Mouse (Mus musculus) forebrain, embryonic 11.5 days (tissue): Measurements from ENCODE around the gene Slc3a2. TPM values are rescaled to one million over a fixed set of nuclear protein-coding genes. Genes with fewer than 3 reads are reported as not detected.

Source experiments
- ATAC-seq: fragments of 200-750 bp; cut with Nextera tagmentation; replicated peaks from 2 replicates; pipeline ENCODE4 v1.8.0; 2017; ENCODE audit warnings: moderate TSS enrichment; ENCODE audit not compliant: low FRiP score
- DNase-seq: peaks from one replicate; pipeline ENCODE4 v3.0.0-alpha.2; 2017; ENCODE audit warnings: low spot score
- H3K27ac ChIP-seq: fragments of 300-500 bp; sonication (generic); 2 replicates; pipeline ENCODE4 v1.5.1; 2014; ENCODE audit warnings: low read depth, low read length
- H3K27me3 ChIP-seq: fragments of 300-500 bp; sonication (generic); 2 replicates; pipeline ENCODE4 v1.6.1; 2014; ENCODE audit warnings: mild to moderate bottlenecking, low read length, mixed read lengths; ENCODE audit not compliant: control insufficient read depth, insufficient read depth
- H3K36me3 ChIP-seq: fragments of 300-500 bp; sonication (generic); 2 replicates; pipeline ENCODE4 v1.6.1; 2014; ENCODE audit warnings: mild to moderate bottlenecking, low read length, moderate library complexity, mixed read lengths; ENCODE audit not compliant: control insufficient read depth, insufficient read depth
- H3K4me1 ChIP-seq: fragments of 300-500 bp; sonication (generic); replicated peaks from 2 replicates; pipeline ENCODE4 v1.6.1; 2014; ENCODE audit warnings: low read length, mixed read lengths; ENCODE audit not compliant: control insufficient read depth, insufficient read depth
- H3K4me2 ChIP-seq: fragments of 300-500 bp; sonication (generic); 2 replicates; pipeline ENCODE4 v1.6.1; 2014; ENCODE audit warnings: low read depth, mild to moderate bottlenecking, low read length, moderate library complexity, mixed read lengths; ENCODE audit not compliant: severe bottlenecking
- H3K4me3 ChIP-seq: fragments of 300-500 bp; sonication (generic); 2 replicates; pipeline ENCODE4 v1.5.1; 2014; ENCODE audit warnings: low read depth, low read length
- H3K9ac ChIP-seq: fragments of 300-500 bp; sonication (generic); 2 replicates; pipeline ENCODE4 v1.6.1; 2014; ENCODE audit warnings: low read length
- H3K9me3 ChIP-seq: fragments of 300-500 bp; sonication (generic); 2 replicates; pipeline ENCODE4 v1.6.1; 2016; ENCODE audit warnings: low read length, mixed read lengths; ENCODE audit not compliant: control insufficient read depth
- WGBS: fragments of 180-500 bp; shearing (Covaris S2); extraction: QIAGEN DNeasy Blood & Tissue Kit; methylation state at CpG from one replicate; pipeline ENCODE4 v1.1.7; 2014; 5-methylcytosine and 5-hydroxymethylcytosine counted together
- polyA plus RNA-seq: library from polyadenylated mRNA; unstranded; fragments of >200 nt; fragmentation: Nextera tagmentation; extraction: Ambion mirVana; gene quantifications from 2 replicates; pipeline ENCODE4 v1.2.1, GENCODE M21; 2014

The Slc3a2 gene
- polyA plus RNA-seq, 1 experiment from 2014 or later = 132 TPM

DNA sequence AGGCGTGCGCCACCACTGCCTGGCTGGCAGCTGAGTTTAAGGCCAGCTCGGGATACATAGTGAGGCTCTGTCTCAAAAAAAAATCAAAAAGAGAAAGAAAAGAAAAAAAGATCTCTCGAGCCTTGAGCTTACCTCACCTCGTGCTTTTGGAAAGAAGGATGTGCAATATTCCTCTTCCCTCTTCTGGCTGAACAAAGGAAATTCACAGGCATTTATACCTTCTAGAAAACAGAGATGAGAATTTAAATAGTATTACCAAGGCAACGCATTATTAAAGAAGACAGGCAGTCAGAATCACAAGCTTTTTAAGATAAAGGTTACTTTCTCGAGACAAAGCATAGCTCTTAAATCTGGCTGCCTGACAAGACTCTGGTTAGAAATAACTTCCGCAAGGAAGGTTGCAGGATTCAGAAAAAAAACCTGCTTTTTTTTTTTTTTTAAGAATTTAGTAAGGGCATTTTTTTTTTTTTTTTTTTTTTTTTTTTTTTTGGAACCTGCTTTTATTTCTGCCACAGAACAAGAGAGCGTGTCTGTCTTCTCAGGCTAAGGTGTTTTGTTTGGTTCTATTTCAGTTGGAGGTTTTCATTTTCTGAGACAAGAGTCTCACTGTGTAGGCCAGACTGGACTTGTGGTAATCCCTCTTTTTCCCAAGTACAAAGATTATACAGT lies 31.2 kb downstream of the Slc3a2 start:
- no peaks in the 10 kb centered on the region for H3K27me3 ChIP-seq
- no peaks in the 10 kb centered on the region for H3K9me3 ChIP-seq
- no peak overlapping the region for H3K4me2 ChIP-seq
- no peak overlapping the region for H3K4me3 ChIP-seq
- no peaks in the 10 kb centered on the region for H3K4me1 ChIP-seq
- ATAC-seq = no peak
- no peak for DNase-seq
- no peak overlapping the region for H3K27ac ChIP-seq
- H3K9ac ChIP-seq = no peak overlapping the region
- H3K36me3 ChIP-seq = no peaks in the 10 kb centered on the region
- whole genome bisulfite sequencing = 62% methylated on average over 9 of the region's 9 CpGs

DNA sequence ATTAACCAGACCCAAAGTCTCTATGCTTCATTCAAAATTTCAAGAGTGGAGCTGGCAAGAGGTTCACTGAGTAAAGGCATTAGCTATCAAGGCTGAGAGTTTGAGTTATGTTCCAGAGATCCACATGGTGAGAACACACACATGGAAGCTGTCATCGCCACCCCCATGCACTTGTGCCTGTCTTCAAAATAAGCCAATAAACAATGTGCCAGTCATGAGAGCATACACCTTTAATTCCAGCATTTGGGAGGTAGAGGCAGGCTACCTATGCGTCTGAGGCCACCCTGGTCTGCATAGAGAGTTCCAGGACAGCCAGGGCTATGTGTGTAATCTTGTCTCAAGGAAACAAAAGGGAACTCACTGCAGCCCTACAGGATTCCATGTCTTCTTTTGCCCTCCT lies 39.5 kb downstream of the Slc3a2 start:
- WGBS = 72% methylated on average over 2 of the region's 2 CpGs
- DNase-seq (no peak), ATAC-seq (no peak)
- Histone ChIP-seq H3K9me3 (no peaks in the 10 kb centered on the region), H3K36me3 (no peaks in the 10 kb centered on the region), H3K4me3 (no peak overlapping the region), H3K4me2 (no peak overlapping the region), H3K9ac (no peak overlapping the region), H3K27me3 (no peaks in the 10 kb centered on the region), H3K27ac (no peak overlapping the region), H3K4me1 (0 out of 2 replicates have a peak, but pooled peaks cover 1% of the 10 kb centered on the region)

DNA sequence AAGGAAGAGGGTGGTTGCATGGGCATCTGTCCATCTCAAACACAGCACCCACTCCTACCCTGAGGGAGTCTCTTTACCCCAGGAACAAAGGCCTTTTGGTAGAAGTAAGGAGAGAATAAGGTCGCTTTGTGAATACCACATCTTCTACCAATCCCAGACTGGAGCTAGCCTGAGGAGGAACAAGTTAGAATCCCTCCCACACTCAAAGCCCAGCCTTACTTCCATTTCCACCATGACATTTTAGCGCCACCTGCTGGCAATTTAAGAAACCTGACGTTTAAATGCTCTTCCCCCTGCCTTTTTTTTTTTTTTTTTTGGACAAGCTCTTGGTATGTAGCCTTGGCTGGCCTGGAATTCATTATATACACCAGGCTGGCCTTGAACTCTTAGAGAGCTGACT lies 40.2 kb downstream of the Slc3a2 start:
- Histone ChIP-seq H3K27ac (no peak overlapping the region), H3K36me3 (no peaks in the 10 kb centered on the region), H3K4me2 (no peak overlapping the region), H3K9ac (no peak overlapping the region), H3K9me3 (no peaks in the 10 kb centered on the region), H3K4me1 (0 out of 2 replicates have a peak, but pooled peaks cover 1% of the 10 kb centered on the region), H3K4me3 (no peak overlapping the region), H3K27me3 (no peaks in the 10 kb centered on the region)
- 0% methylated on average over 3 of the region's 3 CpGs for WGBS
- DNase-seq (peak; percentile 71), ATAC-seq (peak; percentile 65)

DNA sequence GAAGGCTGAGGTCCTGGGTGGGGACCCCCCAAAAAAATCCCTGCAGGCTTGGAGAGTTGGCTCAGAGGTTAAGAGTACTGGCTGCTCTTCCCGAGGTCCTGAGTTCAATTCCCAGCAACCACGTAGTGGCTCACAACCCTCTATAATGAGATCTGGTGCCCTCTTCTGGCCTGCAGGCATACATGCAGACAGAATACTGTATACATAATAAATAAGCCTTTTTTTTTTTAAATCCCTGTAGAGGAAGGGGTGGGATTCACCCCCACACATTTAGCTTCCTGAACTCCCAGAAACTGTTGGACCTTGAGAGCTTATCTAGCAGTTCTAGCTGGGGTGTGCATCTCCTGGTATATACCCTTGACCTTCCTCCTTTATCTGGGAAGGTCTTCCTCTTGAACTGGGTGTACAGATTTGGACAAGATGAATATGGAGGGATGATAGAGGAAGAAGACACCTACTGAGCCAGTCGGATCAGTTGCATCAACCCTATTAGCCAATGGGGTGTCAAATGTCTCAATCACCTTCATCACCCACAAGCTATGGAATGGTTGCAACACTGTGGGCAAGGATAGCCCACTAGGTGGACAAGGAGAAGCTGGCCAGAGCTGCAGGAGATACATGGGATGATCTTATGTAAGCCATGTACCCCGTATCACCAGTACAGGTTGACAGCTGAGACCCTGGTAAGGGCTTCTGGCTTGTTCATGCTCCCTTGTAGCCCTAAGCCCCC lies 41.4 kb downstream of the Slc3a2 start:
- H3K4me3 ChIP-seq = no peak overlapping the region
- ATAC-seq (no peak), DNase-seq (no peak)
- 87% methylated on average over 4 of the region's 4 CpGs for WGBS
- H3K4me2 ChIP-seq = no peak overlapping the region
- H3K27ac ChIP-seq = no peak overlapping the region
- no peaks in the 10 kb centered on the region for H3K27me3 ChIP-seq
- H3K9ac ChIP-seq = no peak overlapping the region
- 0 out of 2 replicates have a peak, but pooled peaks cover 1% of the 10 kb centered on the region for H3K4me1 ChIP-seq
- H3K9me3 ChIP-seq = no peaks in the 10 kb centered on the region
- H3K36me3 ChIP-seq = no peaks in the 10 kb centered on the region

DNA sequence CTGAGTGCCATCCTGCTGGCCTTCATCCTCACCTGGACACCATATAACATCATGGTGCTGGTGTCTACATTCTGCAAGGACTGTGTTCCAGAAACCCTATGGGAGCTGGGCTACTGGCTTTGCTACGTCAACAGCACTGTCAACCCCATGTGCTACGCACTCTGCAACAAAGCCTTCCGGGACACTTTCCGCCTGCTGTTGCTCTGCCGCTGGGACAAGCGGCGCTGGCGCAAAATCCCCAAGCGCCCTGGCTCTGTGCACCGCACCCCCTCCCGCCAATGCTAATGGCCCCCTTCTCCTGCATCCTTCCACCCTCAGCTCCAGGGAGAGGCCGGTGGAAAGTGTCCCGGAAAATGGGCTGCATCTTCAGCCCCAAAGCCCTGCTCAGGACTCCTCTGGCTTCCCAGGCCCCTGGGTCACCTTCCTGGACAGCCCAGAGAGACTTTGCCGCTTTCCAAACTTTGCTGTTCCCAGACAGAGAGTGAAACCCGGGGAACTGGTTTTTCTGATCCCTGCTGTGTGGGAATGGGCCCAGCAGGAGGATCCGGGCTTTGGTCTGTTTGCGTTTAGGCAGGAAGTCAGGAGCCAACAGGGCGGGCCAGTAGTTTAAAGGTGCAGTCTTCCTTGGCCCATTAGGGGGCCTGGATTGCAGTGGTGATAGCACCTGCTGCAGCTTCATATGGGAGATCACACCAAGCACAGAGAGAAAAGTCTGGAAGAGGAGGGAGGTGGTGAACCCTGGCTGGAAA lies 44.0 kb downstream of the Slc3a2 start:
- no peak for DNase-seq
- Histone ChIP-seq H3K9ac (no peak overlapping the region), H3K27ac (no peak overlapping the region), H3K4me2 (no peak overlapping the region), H3K36me3 (no peaks in the 10 kb centered on the region), H3K9me3 (no peaks in the 10 kb centered on the region), H3K27me3 (no peaks in the 10 kb centered on the region), H3K4me3 (no peak overlapping the region), H3K4me1 (0 out of 2 replicates have a peak, but pooled peaks cover 1% of the 10 kb centered on the region)
- no peak for ATAC-seq
- WGBS = 24% methylated on average over 18 of the region's 18 CpGs

DNA sequence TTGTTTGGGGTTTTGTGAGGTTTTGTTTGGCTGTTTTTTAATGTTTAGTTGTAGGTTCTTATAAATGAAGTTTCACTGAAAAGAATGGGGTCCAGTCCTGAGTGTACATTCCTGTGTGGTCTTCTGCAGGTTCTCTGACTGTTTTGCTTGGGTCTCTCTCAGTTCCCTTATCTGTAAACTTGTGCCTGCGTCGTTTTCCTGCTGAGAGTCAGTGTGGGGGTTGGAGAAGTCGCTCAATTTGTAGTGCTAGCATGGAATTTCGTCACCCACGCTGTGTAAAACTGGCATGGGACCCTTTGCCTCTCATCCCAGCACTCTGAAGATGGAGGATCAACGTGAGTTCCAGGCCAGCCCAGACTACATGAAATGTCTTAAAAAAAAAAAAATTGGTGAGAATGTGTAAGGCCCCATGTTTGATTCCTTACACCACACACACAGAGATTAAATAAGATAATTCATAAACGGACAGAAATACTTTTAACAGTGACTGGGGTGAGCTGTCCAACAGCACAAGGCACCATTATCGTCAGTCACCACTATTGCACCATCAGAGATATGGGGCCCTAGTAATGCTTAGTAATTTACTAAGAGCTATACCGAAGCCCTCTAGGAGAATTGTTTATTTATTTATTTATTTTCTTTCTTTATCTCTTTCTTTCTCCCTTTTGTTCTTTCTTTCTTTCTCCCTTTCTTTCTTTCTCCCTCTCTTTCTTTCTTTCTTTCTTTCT lies 49.7 kb downstream of the Slc3a2 start:
- Histone ChIP-seq H3K9me3 (no peaks in the 10 kb centered on the region), H3K4me1 (no peaks in the 10 kb centered on the region), H3K27ac (no peak overlapping the region), H3K4me3 (no peak overlapping the region), H3K4me2 (no peak overlapping the region), H3K27me3 (no peaks in the 10 kb centered on the region), H3K9ac (no peak overlapping the region), H3K36me3 (no peaks in the 10 kb centered on the region)
- no peak for ATAC-seq
- 73% methylated on average over 9 of the region's 9 CpGs for WGBS
- DNase-seq = no peak

DNA sequence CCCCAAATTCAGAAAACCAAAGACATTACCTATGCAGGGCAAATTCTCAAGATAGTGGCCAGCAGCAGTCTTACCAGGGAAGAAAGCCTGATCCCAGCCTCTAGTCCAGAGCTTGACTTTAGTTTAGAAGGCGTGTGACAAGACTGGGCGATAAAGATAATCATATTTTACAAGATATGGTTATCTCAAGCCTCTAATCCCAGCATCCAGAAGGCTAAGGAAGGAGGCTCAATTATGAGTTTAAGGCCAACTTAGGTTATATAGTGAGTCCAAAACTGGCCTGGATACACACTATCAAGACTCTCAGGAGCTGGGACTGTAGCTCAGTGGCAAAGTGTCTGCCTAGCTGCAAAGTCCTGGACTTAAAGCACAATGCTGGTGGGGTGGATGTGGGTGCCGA lies 50.3 kb downstream of the Slc3a2 start:
- DNase-seq = no peak
- no peak overlapping the region for H3K27ac ChIP-seq
- no peaks in the 10 kb centered on the region for H3K36me3 ChIP-seq
- H3K27me3 ChIP-seq = no peaks in the 10 kb centered on the region
- 90% methylated on average over 3 of the region's 3 CpGs for WGBS
- H3K9me3 ChIP-seq = no peaks in the 10 kb centered on the region
- no peaks in the 10 kb centered on the region for H3K4me1 ChIP-seq
- no peak overlapping the region for H3K4me2 ChIP-seq
- no peak for ATAC-seq
- no peak overlapping the region for H3K4me3 ChIP-seq
- H3K9ac ChIP-seq = no peak overlapping the region

DNA sequence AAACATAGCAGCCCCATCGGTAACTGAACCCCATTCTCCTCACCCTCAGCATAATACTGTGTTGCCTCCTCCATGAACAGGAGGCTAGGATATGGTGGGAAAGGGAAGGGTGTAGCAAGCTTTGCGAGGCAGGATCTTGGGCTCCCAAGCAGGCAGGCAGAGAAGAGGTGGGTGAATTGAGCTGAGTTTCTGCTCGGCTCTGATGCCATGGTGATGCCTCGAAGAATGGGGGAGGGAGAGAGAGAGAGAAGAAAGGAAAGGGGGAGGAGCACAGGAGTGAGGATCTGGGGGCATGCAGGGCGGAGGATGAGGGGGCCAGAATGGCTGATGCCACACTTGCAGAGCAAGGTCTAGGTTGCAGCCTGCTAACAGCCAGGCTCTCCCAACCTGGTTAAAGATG lies 57.4 kb downstream of the Slc3a2 start:
- Histone ChIP-seq H3K4me3 (no peak overlapping the region), H3K9me3 (no peaks in the 10 kb centered on the region), H3K9ac (no peak overlapping the region), H3K4me2 (no peak overlapping the region), H3K27me3 (peaks cover 2% of the 10 kb centered on the region; the same call in 1 of the 2 replicates), H3K4me1 (no peaks in the 10 kb centered on the region; the same call in 1 of the 2 replicates), H3K27ac (no peak overlapping the region), H3K36me3 (no peaks in the 10 kb centered on the region)
- ATAC-seq (no peak), DNase-seq (no peak)
- 54% methylated on average over 5 of the region's 5 CpGs for WGBS
